Mouse (Mus musculus) megakaryocyte, embryonic 14.5 days (primary cell): ENCODE measurements around the gene Tshz2.

Experiments
- FLI1 ChIP-seq: IDR thresholded peaks from 2 replicates; pipeline ENCODE4 v1.6.1; 2012; ENCODE audit warnings: low read length, inconsistent platforms, mixed read lengths
- GATA1 ChIP-seq: IDR thresholded peaks from 3 replicates; pipeline ENCODE4 v1.6.1; 2012; ENCODE audit warnings: mixed read lengths, low read length, inconsistent platforms, borderline replicate concordance

GRCm38 (mm10) chr2:169674209-169674608 is 41.4 kb downstream of the Tshz2 start:
- TF ChIP-seq FLI1 (no peak), GATA1 (no peak)
